In the genomic region with DNA sequence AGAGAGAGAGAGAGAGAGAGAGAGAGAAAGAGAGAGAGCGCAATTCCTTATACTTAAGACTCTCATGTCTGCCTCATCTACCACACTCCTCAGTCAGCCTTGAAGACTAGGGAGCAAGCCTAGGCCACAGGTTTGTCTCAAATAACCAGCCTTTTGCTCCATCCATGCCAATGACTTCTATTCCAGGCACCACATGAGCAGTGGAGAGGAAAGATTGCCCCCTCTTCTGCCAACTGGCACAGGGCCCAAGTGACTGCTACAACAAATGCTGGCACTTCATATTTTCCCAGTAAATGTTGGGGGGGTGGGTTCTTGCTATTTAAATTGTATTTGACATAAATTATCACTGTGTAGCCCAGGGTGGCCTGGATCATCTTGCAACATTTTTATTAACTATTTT, we compare ENCODE assay signal across 12 mouse cellular contexts. TPM values are rescaled to one million over a fixed set of nuclear protein-coding genes. Genes with fewer than 3 reads are reported as not detected.
DNase-seq lines count a peak whose midpoint lies in the region; ATAC-seq and TF ChIP-seq lines count a peak whose summit lies in the region.
"Had no signal": no experiment of that assay in that cellular context is flagged by ENCODE, and none has a peak within 500 bp of the region (broad histone marks: within the 10 kb centered on the region; RNA-seq: fewer than 3 reads in every experiment).

No protein-coding gene starts in this region.

- no peak overlapping the region for H3K9ac ChIP-seq in heart, embryonic 12.5 days
- H3K9ac ChIP-seq in lung, postnatal 0 days (replicated peaks; ENCODE audit: low read depth) = no peak overlapping the region
- H3K9ac ChIP-seq: limb, embryonic 15.5 days; midbrain, embryonic 12.5 days; neural tube, embryonic 15.5 days had no signal

- no peak overlapping the region for H3K27ac ChIP-seq in heart, embryonic 12.5 days (ENCODE audit: poor library complexity, severe bottlenecking)
- no peak overlapping the region for H3K27ac ChIP-seq in lung, postnatal 0 days (ENCODE audit: low read length)
- H3K27ac ChIP-seq in cerebellum, adult 2 months (ENCODE audit: insufficient read depth, low read length) = no peak overlapping the region; the same call in 1 of the 2 replicates
- H3K27ac ChIP-seq: midbrain, embryonic 12.5 days; neural tube, embryonic 15.5 days had no signal

- no peak for TF ChIP-seq POLR2A in cerebellum, adult 2 months (IDR thresholded peaks at IDR 0.05; ENCODE audit: borderline replicate concordance, insufficient read depth, low read length)

- no peak for TF ChIP-seq EP300 in lung, postnatal 0 days (IDR thresholded peaks at IDR 0.05)

- DNase-seq in heart, adult 18-20 months = peak; percentile 14 to 17
- DNase-seq in lung, postnatal 0 days (ENCODE audit: low spot score) = peak; percentile 32
- no peak for DNase-seq in lung, postnatal 25 days (ENCODE audit: low spot score)
- peak; percentile 80 to 89 for DNase-seq in cerebellum, adult 2 months
- DNase-seq in lung, postnatal 14 days = peak; percentile 27
- DNase-seq in frontal cortex, postnatal 14 days (ENCODE audit: low spot score in 2 of 2) = no peak
- DNase-seq: thymus, postnatal 14 days had no signal

- H3K4me3 ChIP-seq in heart, embryonic 12.5 days = no peak overlapping the region
- H3K4me3 ChIP-seq in lung, postnatal 0 days (ENCODE audit: low read depth, low read length) = no peak overlapping the region
- no peak overlapping the region for H3K4me3 ChIP-seq in cerebellum, adult 2 months (replicated peaks; ENCODE audit: insufficient read depth, low read depth, low read length)
- H3K4me3 ChIP-seq: limb, embryonic 15.5 days; midbrain, embryonic 12.5 days; neural tube, embryonic 15.5 days had no signal

- H3K4me2 ChIP-seq in heart, embryonic 12.5 days = no peak overlapping the region
- no peak overlapping the region for H3K4me2 ChIP-seq in lung, postnatal 0 days (replicated peaks; ENCODE audit: low read depth, low read length)
- H3K4me2 ChIP-seq: limb, embryonic 15.5 days; midbrain, embryonic 12.5 days; neural tube, embryonic 15.5 days had no signal

- H3K36me3 ChIP-seq in heart, embryonic 12.5 days = no peaks in the 10 kb centered on the region
- H3K36me3 ChIP-seq in lung, postnatal 0 days (ENCODE audit: insufficient read depth, low read length) = no peaks in the 10 kb centered on the region
- H3K36me3 ChIP-seq: limb, embryonic 15.5 days; midbrain, embryonic 12.5 days; neural tube, embryonic 15.5 days had no signal

- no peak for TF ChIP-seq CTCF in lung, postnatal 0 days (IDR thresholded peaks at IDR 0.05)
- no peak for TF ChIP-seq CTCF in cerebellum, adult 2 months (IDR thresholded peaks at IDR 0.05; ENCODE audit: borderline replicate concordance, insufficient read depth, low read depth, low read length)

- ATAC-seq in heart, embryonic 12.5 days (ENCODE audit: insufficient number of reproducible peaks, low FRiP score) = no peak
- no peak for ATAC-seq in lung, postnatal 0 days

- no peaks in the 10 kb centered on the region for H3K4me1 ChIP-seq in heart, embryonic 12.5 days (replicated peaks)
- no peaks in the 10 kb centered on the region for H3K4me1 ChIP-seq in lung, postnatal 0 days (ENCODE audit: insufficient read depth, low read depth, low read length)
- H3K4me1 ChIP-seq in cerebellum, adult 2 months (ENCODE audit: control insufficient read depth, insufficient read depth, low read length) = peaks cover 10% of the 10 kb centered on the region
- H3K4me1 ChIP-seq: limb, embryonic 15.5 days; midbrain, embryonic 12.5 days; neural tube, embryonic 15.5 days had no signal

- WGBS in heart, embryonic 12.5 days = 60% methylated on average over 1 of the region's 1 CpGs
- WGBS in lung, postnatal 0 days = 67% methylated on average over 1 of the region's 1 CpGs
- 50% methylated on average over 1 of the region's 1 CpGs for WGBS in cerebellum, adult 2 months

- no peaks in the 10 kb centered on the region for H3K9me3 ChIP-seq in heart, embryonic 12.5 days (replicated peaks)
- no peaks in the 10 kb centered on the region for H3K9me3 ChIP-seq in lung, postnatal 0 days (ENCODE audit: low read length)
- H3K9me3 ChIP-seq: limb, embryonic 15.5 days; midbrain, embryonic 12.5 days; neural tube, embryonic 15.5 days had no signal

- H3K27me3 ChIP-seq in heart, embryonic 12.5 days (replicated peaks) = no peaks in the 10 kb centered on the region
- no peaks in the 10 kb centered on the region for H3K27me3 ChIP-seq in lung, postnatal 0 days (replicated peaks; ENCODE audit: insufficient read depth, low read length)
- H3K27me3 ChIP-seq in cerebellum, adult 2 months (ENCODE audit: control insufficient read depth, insufficient read depth, low read length) = no peaks in the 10 kb centered on the region
- H3K27me3 ChIP-seq: limb, embryonic 15.5 days; midbrain, embryonic 12.5 days; neural tube, embryonic 15.5 days had no signal

RNA-seq across cellular contexts. Expression of a gene that starts 36.4 kb away (rescaled TPM):
- 1 to 10 TPM; 7.8 to 9.4 TPM for total RNA-seq in heart, adult 18-20 months (2021)
- 44.1 and 49.0 TPM in 2 replicates for polyA plus RNA-seq in heart, embryonic 12.5 days (2016; fragmentation: Nextera tagmentation; extraction: Ambion mirVana)
- 79.8 and 90.6 TPM in 2 replicates for polyA plus RNA-seq in lung, postnatal 0 days (2015; fragmentation: Nextera tagmentation; extraction: Ambion mirVana)
- polyA plus RNA-seq in cerebellum, adult 2 months (2012; rRNA removed) = 205 and 251 TPM in 2 replicates

RNA-seq across cellular contexts. Expression of a gene that starts 55.0 kb away (rescaled TPM):
- total RNA-seq in heart, adult 18-20 months (2021) = not detected
- not detected in 2 replicates for polyA plus RNA-seq in heart, embryonic 12.5 days (2016; fragmentation: Nextera tagmentation; extraction: Ambion mirVana)
- 0.19 TPM in 1 of 2 replicates, not detected in the other for polyA plus RNA-seq in lung, postnatal 0 days (2015; fragmentation: Nextera tagmentation; extraction: Ambion mirVana)
- 0.46 and 0.61 TPM in 2 replicates for polyA plus RNA-seq in cerebellum, adult 2 months (2012; rRNA removed)
- polyA plus RNA-seq: heart, postnatal 0 days; midbrain, embryonic 12.5 days; neural tube, embryonic 15.5 days had no signal

Comparison
In these comparisons a context has a peak if more than half of its experiments do, and no peak if none do; other contexts are left out.
1. DNase-seq: peak in heart, adult 18-20 months (2 of 2), lung, postnatal 0 days (single experiment), cerebellum, adult 2 months (2 of 2) and lung, postnatal 14 days (single experiment); none in lung, postnatal 25 days (single experiment) and frontal cortex, postnatal 14 days (0 of 2).